Mouse (Mus musculus) cerebellum, postnatal 4 days (tissue): ENCODE results near the gene Bbs1.
"Not testable (repeated sequence)": the region's sequence is repeated elsewhere in the genome, so short reads cannot be mapped to it uniquely, and the experiment has no call there.

Experiments used
- DNase-seq, 2 experiments: peaks; one replicate each; pipeline ENCODE4 v3.0.0; 2022; ENCODE audit warnings: low spot score in 2 of 2, mixed read lengths in 1 of 2

Bbs1 gene

DNA sequence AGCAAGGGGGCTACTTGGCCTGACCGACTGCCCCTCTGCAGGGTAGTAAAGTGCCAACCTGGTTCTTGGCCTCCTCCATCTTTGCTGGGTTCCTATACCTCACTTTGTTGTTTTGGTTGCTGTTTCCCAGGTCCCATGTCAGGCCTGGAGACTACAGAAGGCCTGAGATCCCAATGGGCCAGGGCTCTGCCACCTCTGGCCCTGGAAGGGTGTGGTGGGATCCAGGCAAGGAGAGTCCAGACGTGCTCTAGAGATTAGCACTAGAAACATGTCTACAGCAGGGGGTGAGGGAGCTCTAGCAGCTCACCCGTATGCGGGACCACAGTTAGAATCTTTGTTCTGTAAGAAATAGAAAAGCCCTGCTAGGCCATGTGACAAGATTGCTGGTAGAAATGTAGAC lies 22.5 kb downstream of the Bbs1 start:
- DNase-seq = no peak

GRCm38 (mm10) chr19:4879324-4879703 lies 27.1 kb downstream of the Bbs1 start:
- no peak for DNase-seq

DNA sequence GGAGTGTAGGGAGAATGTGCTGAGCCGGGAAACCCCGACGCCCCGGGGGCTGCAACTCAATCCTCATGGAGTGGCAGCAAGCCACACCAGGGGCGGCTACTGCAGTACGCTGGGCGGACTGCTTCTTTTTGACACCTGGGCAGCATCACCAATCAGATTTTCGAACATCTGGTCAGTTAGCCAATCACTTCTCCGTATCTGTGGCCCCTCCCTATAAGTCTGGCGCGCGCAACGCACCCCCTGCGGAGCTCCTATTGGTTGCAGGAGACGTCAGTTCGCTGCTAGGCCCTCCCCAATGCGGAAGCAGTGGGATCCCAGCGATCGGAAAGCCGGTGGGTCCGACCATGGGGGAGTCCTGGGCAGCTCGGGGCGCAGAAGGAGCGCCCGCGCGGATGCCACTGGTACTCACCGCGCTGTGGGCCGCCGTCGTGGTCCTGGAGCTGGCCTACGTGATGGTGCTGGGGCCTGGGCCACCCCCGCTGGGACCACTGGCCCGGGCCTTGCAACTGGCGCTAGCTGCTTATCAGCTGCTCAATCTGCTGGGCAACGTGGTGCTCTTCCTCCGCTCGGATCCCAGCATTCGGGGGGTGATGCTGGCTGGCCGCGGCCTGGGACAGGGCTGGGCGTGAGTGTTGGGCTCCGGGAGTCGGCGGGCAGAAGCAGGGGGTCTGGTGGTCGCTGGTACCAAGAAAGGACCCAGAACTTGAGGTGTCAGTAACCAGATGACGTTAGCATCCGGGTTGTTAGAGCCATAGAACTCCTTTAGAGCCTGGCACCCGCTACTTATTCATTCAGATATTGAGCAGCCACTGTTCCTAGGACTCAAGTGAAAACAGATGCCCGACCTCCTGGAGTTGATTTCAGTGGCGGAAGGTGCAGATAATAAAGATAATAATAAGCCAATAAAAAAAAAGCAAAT lies 27.8 kb downstream of the Bbs1 start, which contains the start of gene Zdhhc24:
Gene Zdhhc24, plus strand, starts transcription at position 264 of the 919 bp plus-strand sequence.
- DNase-seq = peak; percentile 97

GRCm38 (mm10) chr19:4877785-4878184 lies 28.6 kb downstream of the Bbs1 start, which contains the start of gene Actn3:
TSS of gene Actn3 (minus strand) at chr19:4877909.
- DNase-seq = no peak

- DNase-seq = no peak
Measured at GRCm38 (mm10) chr19:4876755-4877154, 29.7 kb downstream of the Bbs1 start.

DNA sequence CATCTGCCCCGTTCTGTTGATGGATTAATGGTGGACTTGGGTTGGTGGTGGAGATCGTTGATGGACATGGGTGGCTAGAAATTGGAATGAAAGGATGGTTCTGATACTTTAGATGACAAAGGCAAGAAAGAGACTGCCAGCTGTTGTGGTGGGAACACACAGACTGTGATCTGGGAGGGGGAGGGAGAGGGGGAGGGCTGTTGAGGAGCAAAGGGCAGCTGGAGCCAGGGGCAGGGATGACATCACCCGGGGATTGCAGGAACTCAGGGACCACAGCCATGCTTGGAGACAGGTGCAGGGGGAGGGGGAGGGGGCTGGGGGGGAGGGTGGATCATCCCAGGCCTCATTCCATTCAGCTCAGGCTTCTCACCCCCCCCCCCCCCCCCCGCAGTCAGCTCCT lies 30.2 kb downstream of the Bbs1 start:
- DNase-seq = no peak

DNA sequence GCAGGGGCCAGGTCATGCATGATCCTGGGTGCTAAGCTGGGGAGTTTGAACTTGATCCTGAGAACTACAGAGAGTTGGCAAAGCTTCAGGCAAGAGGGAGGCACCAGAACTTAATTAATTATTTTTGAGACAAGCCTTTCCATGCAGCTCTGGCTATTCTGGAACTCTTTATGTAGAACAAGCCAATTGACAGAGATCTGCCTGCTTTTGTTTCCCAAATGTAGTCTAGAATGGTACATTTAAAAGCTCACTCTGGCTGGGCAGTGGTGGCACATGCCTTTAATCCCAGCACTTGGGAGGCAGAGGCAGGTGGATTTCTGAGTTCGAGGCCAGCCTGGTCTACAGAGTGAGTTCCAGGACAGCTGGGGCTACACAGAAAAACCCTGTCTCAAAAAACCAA lies 31.8 kb downstream of the Bbs1 start:
- DNase-seq = not testable (repeated sequence)

DNA sequence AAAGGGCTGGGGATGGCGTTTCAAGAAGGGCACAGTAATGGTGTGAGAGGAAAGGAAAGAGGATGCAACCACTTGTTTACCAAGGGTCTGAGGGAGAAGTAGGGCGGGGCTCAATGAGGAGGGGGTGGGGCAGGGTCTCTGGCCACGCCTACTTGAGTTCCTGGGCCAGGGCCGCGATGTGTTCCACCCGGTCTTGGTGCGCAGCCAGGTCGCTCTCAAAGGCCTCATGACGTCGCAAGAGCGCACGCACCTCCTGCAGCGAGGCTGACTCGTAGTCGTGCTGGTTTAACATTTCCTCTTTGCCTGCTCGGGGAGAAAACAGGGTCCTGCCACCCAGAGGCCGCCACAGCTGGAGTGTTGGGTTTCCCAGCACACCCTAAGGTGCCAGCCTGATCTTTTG lies 41.3 kb downstream of the Bbs1 start:
- DNase-seq = no peak

- peak in 1 of 2 experiments; percentile 30 for DNase-seq
Measured at GRCm38 (mm10) chr19:4863048-4863447, 43.4 kb downstream of the Bbs1 start.

DNA sequence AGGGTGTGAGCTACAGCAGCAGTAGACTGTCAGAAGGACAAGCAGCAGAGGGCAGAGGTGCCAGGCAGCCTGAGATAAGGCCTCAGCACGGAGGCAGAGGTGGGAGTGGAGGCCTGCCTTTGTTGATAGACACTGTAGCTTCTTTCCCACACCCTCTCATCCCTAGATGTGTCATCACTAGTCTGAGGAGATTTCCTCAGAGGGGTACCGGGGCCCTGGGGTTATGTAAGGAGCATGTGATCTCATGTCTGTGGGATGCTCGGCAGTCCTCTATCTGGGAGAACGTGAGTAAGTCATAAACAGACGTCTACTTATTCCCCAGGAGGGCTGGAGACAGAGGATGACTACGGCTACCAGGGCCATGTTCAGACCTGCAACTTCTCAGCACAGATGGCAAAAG lies 47.3 kb downstream of the Bbs1 start:
- no peak for DNase-seq

DNA sequence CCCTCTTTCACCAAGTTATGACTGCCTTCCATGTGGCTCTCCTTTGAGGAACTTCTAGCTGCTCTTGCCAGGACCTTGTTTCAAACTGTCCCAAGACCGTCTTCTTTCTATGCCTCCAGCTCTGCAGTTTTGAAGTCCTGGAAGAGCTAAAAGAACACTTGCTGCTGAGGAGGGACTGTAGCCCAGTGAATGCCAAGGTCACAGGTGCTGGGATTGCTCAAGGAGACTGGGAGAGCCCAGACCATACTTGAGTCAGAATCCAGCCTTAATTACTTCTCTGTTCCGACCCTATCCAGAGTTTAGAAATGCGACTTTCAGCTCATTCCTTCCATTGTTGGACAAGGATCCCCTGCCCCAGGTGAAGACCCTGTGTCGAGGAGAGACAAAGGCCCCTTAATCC lies 50.5 kb downstream of the Bbs1 start:
- no peak for DNase-seq

GRCm38 (mm10) chr19:4855470-4855820 lies 51.0 kb downstream of the Bbs1 start:
- no peak for DNase-seq

GRCm38 (mm10) chr19:4854552-4855469 lies 51.6 kb downstream of the Bbs1 start, which contains the start of gene Ctsf:
TSS of gene Ctsf (plus strand) at chr19:4855130.
- peak; percentile 72 to 79 for DNase-seq

GRCm38 (mm10) chr19:4850281-4850680 lies 56.1 kb downstream of the Bbs1 start:
- no peak for DNase-seq

DNA sequence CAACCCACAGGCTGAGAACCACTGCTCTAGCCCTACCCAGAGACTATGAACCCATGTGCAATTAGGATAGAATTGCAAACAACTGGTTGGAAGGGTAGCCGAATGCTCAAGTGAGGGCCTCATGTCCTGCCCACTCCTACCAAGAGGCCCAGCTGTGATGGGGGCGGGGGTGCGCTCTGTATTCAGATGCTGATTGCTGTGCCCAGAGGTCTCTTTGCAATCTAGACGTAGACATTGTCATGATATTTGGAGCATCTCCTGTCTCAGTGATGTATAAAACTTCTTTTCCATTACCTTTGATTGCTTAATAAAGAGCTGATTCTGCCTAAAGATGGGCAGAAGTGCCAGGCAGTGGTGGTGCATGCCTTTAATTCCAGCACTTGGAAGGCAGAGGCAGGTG lies 56.6 kb downstream of the Bbs1 start:
- no peak for DNase-seq

GRCm38 (mm10) chr19:4847490-4847889 lies 58.9 kb downstream of the Bbs1 start:
- DNase-seq = no peak

GRCm38 (mm10) chr19:4845846-4846245 lies 60.6 kb downstream of the Bbs1 start:
- no peak for DNase-seq

DNA sequence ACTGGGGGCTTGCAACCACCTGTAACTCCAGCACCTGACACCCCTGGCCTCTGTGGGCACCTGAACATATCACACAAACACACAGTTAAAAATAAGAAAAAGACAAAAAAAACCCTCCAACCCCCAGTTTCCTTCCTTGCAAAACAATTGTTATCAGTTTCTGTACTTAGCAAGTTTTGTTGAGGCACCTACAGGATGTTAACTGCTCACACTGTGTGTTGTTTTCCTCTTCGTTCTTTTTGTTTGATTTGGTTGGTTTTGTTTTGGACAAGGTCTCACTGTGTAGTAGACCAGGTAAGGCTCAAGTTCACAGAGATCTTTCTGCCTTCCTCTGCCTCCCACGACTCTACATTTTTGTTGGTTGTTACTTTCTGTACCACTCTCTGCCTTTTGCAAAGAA lies 63.8 kb downstream of the Bbs1 start:
- DNase-seq = no peak

- no peak for DNase-seq
Measured at GRCm38 (mm10) chr19:4840848-4841247, 65.6 kb downstream of the Bbs1 start.

DNA sequence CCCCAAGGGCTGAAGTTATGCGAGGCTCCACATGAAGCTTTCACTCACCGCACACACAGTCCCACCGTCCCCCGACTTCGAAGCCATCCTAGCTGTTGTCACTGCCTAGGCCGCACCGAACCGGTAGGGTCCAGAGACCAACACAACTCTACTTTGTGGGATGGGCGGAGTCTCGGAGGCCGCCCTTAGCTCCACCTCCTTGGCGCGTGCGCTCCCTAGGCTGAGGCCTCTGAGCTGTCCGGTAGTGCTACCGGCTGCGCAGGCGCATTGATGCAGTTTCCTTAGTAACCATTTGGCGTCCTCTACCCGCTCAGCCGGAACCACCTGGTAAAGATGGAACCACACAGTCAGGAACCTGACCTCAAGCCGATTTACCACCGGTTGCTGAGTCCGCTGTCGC lies 67.3 kb downstream of the Bbs1 start, which contains the start of the genes Ccs and Ccdc87:
Gene Ccs, minus strand, starts transcription at position 184 of the 400 bp plus-strand sequence.
Gene Ccdc87, plus strand, starts transcription at position 218 of the 400 bp plus-strand sequence.
- peak; percentile 83 to 89 for DNase-seq

- no peak for DNase-seq
Measured at GRCm38 (mm10) chr19:4838526-4839140, 67.8 kb downstream of the Bbs1 start.

DNA sequence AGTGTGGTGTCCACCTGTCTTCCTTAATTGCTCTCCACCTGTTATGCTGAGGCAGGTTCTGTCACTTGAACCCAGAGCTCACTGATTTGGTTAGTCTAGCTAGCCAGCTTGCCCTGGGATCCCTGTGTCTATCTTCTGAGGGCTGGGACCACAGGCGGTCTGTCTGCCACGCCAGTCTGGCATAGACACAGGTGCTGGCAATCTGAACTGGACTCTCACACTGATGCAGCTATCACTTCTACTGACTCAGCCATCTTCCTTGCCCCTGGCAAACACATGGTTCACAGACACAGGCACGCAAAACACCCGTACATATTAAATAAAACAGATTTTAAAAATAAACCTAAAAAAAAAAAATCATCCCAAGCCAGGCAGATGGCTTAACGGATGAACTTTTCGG lies 69.4 kb downstream of the Bbs1 start:
- no peak for DNase-seq
